Mouse (Mus musculus) stomach, embryonic 14.5 days (tissue): Measurements from ENCODE around the gene Cog6. TPM values are rescaled to one million over a fixed set of nuclear protein-coding genes. Genes with fewer than 3 reads are reported as not detected.

ENCODE experiments used
- polyA plus RNA-seq: library from polyadenylated mRNA; unstranded; fragments of >200 nt; fragmentation: Nextera tagmentation; extraction: Ambion mirVana; gene quantifications from 2 replicates; pipeline ENCODE4 v1.2.1, GENCODE M21; 2014

Gene Cog6
- polyA plus RNA-seq, 1 experiment from 2014 or later, result 51.1 TPM

Other genes with a start within 250 kb of the Cog6 start
- gene Lhfp, start 24.3 kb upstream of the Cog6 start, polyA plus RNA-seq, result 48.0 and 48.2 TPM in 2 replicates